18 mouse cellular contexts compared by ENCODE assay signal in genomic region chr2:165305438-165305837, GRCm38 (mm10).
"Had no signal": no experiment of that assay in that cellular context is flagged by ENCODE, and none has a peak within 500 bp of the region (broad histone marks: within the 10 kb centered on the region; RNA-seq: fewer than 3 reads in every experiment).

No protein-coding gene starts in this region.

- ATAC-seq: hindbrain, embryonic 16.5 days; inflammation-experienced regulatory T-cells, adult 6 months; intestine, postnatal 0 days; midbrain, embryonic 16.5 days had no signal

- H3K4me2 ChIP-seq: hindbrain, embryonic 12.5 days; limb, embryonic 12.5 days; midbrain, embryonic 12.5 days; neural tube, embryonic 13.5 days had no signal

- H3K4me3 ChIP-seq: hindbrain, embryonic 12.5 days; limb, embryonic 12.5 days; megakaryocyte, embryonic 14.5 days; midbrain, embryonic 12.5 days; neural tube, embryonic 13.5 days had no signal

- H3K27ac ChIP-seq: hindbrain, embryonic 12.5 days; limb, embryonic 12.5 days; liver, embryonic 14.5 days; macrophage; neural tube, embryonic 13.5 days had no signal

- H3K9me3 ChIP-seq: hindbrain, embryonic 12.5 days; midbrain, embryonic 12.5 days; neural tube, embryonic 13.5 days had no signal

- H3K9ac ChIP-seq: hindbrain, embryonic 12.5 days; limb, embryonic 12.5 days; liver, embryonic 14.5 days; midbrain, embryonic 12.5 days; neural tube, embryonic 13.5 days had no signal

- H3K27me3 ChIP-seq: hindbrain, embryonic 12.5 days; limb, embryonic 12.5 days; megakaryocyte, embryonic 14.5 days; neural tube, embryonic 13.5 days had no signal

- DNase-seq: kidney, adult 9 months; layer of hippocampus, adult 9-11 months; retina, postnatal 1 day; right cerebral cortex, postnatal 4 days; spleen, adult 18-20 months; thymus, adult 2 months; thymus, postnatal 25 days had no signal

- H3K4me1 ChIP-seq: limb, embryonic 12.5 days; megakaryocyte, embryonic 14.5 days had no signal
